Mouse (Mus musculus) layer of hippocampus, adult 9-10 months (tissue): ENCODE data around the gene Shq1.

Experiments
- DNase-seq: peaks from one replicate; pipeline ENCODE4 v3.0.0; 2022; ENCODE audit warnings: low spot score

The Shq1 gene

GRCm38 (mm10) chr6:100601634-100602033, 69.3 kb downstream of the Shq1 start:
- DNase-seq: no peak

- no peak for DNase-seq
Measured at GRCm38 (mm10) chr6:100593857-100594256, 77.1 kb downstream of the Shq1 start.

- no peak for DNase-seq
Measured at GRCm38 (mm10) chr6:100592991-100593390, 78.0 kb downstream of the Shq1 start.

- no peak for DNase-seq
Measured at GRCm38 (mm10) chr6:100590602-100591001, 80.4 kb downstream of the Shq1 start.

- no peak for DNase-seq
Measured at GRCm38 (mm10) chr6:100588876-100589275, 82.1 kb downstream of the Shq1 start.

GRCm38 (mm10) chr6:100586758-100587157, 84.2 kb downstream of the Shq1 start:
- DNase-seq: no peak

GRCm38 (mm10) chr6:100581951-100582350, 89.0 kb downstream of the Shq1 start:
- DNase-seq: no peak

GRCm38 (mm10) chr6:100581056-100581455, 89.9 kb downstream of the Shq1 start:
- DNase-seq: no peak

- no peak for DNase-seq
Measured at GRCm38 (mm10) chr6:100577590-100577989, 93.4 kb downstream of the Shq1 start.

DNA sequence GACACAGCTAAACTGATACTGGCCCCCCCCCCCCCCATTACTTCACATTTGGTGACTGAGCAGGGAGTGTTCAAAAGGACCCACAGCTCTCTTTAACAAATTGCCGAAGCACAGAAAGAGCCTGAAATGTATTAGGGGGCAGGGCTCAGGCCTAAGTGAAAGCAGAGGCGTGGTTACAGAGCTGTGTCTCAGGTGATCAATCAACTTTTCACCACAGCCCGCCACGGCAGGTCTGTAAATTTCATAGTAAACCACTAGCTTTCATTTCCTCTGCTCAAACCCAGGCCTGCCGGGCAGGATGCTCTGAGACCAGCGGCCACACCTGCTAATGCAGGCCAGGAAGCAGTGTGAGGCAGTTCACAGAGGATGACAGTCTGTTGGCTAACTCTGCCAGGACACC, 94.8 kb downstream of the Shq1 start:
- DNase-seq: no peak

DNA sequence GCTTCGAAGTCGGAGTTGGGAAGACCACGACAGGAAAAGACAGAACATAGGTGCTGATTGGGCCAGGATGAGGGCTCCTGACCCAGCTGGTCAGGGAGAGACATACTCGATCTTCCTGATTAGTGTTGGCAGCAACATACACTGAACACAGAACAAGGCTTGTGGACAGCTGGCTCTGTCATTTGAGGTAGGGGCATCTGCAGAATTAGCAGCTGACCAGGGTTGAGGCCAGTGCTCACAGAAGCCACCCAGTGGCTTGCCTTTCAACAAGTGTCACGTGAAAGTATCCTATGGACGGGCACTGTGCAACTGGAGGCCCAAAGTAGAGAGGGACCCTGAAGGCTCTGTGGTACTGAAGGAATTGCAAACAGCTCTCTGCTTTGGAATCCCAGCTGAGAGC, 104.2 kb downstream of the Shq1 start:
- DNase-seq: no peak

- DNase-seq: no peak
Measured at GRCm38 (mm10) chr6:100564516-100564915, 106.4 kb downstream of the Shq1 start.

GRCm38 (mm10) chr6:100563552-100564341, 107.2 kb downstream of the Shq1 start:
- DNase-seq: peak; percentile 56

DNA sequence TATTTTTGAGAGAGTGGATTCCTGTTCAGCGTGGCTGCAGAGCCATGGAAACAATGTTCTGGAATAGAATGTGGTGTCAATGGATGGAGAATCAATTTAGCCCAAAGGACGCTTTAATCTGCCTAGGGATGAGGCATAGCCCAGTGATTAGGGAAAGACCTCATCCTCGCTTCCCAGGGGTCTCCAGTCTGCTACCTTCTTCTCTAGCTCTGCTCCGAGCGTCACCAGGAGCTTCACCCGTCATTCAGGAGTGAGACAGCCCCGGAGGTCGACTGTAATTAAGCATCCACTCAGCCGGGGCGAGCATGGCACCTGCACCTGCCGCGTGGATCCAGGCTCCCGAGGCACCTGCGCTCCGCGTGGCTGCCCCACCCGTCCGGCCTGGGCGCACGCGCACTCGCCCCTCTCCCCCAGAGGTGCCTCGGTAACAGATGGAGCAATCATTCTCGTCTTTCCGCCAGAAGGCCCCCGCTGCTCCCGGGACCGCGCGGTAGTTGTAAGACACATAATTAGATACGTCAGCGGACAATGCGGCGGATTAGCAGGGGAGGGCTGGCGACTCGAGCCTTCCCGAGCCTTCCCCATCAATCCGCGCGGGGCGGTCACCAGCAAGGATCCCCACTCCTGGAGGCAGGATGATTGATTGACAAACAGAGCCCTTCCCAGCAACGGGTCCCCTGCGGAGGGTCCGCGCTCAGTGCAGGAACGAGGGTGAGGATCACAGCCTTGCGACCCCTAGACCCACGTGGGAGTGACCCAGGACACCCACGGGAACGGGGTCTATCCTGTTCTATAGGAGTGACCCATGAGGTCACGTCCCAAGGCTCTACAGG, 108.0 kb downstream of the Shq1 start:
- no peak for DNase-seq

GRCm38 (mm10) chr6:100558057-100558456, 112.9 kb downstream of the Shq1 start:
- peak; percentile 55 for DNase-seq

DNA sequence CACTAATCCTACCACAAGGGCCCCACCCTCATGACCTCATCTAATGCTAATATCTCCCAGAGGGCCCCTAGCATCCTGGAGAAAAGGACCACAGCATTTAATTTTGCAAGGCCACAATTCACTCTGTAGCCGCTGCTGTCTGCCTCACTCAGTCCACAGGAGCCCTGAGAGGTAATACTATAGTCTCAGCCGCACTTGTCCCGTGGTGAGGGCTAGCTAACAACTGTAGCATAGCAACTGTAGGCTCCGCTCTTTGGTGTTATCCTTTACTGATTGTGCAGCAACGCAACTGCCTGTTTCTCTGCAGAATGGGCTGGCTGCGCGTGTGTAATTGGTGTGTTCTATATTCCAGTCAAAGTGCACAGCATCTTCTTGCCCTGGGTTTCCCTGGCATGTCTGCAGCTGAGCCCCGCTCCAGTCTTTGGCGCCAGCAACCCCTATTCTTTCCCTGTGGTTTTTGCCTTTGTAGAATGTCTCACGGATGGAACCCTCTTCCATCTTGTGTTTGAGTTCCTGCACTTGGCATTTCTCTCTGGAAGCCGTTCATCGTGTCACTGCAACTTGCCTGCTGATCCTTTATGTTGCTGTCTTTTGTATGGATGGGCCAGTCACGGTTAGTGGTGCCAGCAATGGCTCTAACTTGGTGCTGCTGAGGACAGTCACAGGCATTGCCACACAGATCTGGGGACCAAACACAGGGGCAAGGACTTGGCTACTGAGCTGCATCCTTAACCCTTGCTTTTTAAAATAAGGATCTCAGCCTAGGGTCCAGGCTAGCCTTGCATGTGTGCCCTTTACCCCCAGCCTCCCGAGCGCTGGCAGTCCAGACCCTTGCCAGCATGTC, 128.6 kb downstream of the Shq1 start:
- DNase-seq: no peak

DNA sequence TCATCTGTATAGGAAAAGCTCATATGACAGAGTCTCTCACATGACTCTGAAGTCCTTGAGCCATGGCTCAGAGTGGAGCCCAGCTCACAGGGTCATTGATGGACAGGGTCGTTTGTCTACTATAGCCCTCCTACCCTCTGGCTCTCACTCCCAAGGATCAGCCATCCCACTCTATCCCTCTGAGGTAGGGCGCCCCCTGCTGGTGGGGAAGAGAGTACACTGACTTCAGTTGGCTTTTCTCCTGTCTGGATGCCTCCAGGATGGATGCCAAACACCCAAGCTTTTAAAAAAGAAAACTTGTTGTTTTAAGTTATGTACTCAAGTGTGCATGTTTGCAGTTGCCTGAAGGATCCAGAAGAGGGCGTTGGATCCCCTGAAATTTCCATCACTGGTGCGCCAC, 131.3 kb downstream of the Shq1 start:
- no peak for DNase-seq

DNA sequence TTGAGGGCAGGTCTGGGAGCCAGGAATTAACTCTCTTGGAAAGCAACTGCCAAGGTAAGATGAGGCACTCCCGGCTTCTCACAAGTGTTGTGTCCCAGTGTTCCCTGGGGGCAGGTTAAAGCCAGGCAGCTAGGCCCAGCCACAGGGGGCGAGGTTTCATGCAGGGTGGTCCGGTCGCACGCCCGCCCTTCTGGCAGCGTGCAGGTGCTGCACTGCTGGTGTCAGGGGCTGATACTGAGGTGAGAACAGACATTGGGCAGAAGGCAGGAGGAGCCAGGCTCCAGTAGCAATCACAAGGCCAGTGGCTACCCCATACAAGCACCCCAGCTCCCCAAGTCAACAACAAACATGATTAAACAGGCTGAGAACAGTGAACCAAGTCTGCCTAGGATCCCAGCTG, 132.4 kb downstream of the Shq1 start:
- no peak for DNase-seq

DNA sequence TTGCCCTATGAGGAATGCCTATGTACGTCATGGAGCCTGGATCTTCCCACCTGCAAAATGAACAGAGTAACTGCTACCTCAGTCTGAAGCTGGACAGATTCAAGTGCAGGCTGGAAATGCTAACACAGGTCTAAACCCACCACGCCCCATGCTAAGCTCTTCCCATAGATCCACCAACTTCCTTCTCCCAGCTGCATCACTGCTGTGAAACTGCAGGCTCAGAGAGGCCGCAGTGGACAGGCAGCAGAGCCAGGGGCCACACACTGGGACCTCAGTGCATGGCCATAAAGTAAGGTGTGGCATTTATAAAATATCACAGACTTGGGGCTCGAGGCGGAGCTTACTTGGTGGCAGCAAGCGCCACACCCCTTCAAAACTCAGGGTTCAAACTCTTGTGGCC, 133.0 kb downstream of the Shq1 start:
- DNase-seq: no peak

DNA sequence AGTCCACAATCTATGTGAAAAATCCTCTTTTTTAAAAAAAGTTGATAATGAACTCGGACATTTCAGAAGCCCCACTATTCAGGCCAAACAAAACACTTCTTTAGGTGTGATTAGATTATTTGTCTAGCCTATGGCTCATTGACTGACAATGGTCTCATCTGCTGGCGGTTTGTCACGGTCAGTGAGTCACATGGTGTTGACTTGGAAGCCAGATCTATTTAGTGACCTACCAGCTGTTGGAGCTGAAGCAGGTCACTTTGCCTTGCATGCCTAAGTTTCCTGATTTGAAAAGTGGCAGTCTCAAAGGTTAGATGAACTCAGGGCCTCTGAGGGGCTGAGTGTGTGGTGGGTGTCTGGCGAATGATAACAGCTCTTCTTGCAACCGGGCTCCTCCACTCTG, 133.9 kb downstream of the Shq1 start:
- no peak for DNase-seq

DNA sequence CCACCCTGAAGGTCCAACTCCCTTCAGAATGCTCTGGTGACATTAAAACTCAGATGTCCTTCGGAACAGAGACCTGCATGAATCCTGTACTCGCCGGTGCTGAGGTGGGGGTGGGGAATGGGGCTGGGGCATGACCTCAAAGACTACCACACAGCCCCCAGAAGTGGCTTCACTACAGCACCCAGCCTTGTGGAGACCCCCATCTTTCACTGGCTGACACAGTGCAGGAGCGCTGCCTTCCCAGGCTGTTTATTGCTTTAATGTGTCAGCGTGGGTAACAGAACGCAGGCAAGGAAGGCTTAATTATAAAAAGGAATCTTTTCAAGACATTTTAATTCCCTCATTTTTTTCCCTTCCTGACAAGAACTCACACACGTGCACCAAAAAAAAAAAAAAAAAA, 137.6 kb downstream of the Shq1 start:
- no peak for DNase-seq

DNA sequence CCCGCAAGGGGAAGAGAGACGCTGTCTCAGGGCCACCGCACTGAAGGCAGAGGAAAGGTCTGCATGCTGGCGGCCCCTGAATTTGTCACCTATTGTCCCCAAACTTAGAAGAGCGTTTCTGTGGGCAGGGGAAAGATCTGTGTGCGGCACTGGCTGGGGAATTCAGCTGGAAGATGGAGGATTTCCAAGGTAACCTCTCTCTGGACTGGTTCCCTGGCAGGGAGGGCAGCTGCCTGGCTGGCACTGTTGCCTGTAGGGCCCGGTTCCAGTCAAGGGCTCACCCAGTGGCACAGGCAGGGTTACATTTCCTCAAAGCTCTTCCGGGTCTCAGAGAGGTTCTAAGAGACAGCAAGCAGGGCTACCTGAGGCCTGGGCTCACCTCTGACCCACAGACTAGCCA, 138.6 kb downstream of the Shq1 start:
- DNase-seq: no peak
